Mouse (Mus musculus): ENCODE data around the gene Cntfr. TPM values are rescaled to one million over a fixed set of nuclear protein-coding genes. Genes with fewer than 3 reads are reported as not detected.
"Not testable (repeated sequence)": the region's sequence is repeated elsewhere in the genome, so short reads cannot be mapped to it uniquely, and the experiment has no call there.

Cntfr gene
- polyA plus RNA-seq (2012; rRNA removed) (0.75 and 0.88 TPM in 2 replicates), polyA plus RNA-seq (2014; fragmentation: Nextera tagmentation; extraction: Ambion mirVana) (0.17 and 0.32 TPM in 2 replicates)

GRCm38 (mm10) chr4:41696930-41697841 lies at the start of gene Cntfr:
Gene Cntfr, minus strand, starts transcription at chr4:41697089.
- H3K4me2 ChIP-seq (ENCODE audit: low read depth); H3K36me3 ChIP-seq (replicated peaks; ENCODE audit: control insufficient read depth, insufficient read depth, low read depth); H3K9ac ChIP-seq (replicated peaks); H3K27me3 ChIP-seq (ENCODE audit: control insufficient read depth, insufficient read depth, low read length); ATAC-seq (ENCODE audit: insufficient read depth); H3K4me1 ChIP-seq (replicated peaks; ENCODE audit: control insufficient read depth in 2 of 2, insufficient read depth in 2 of 2, low read length in 1 of 2); H3K27ac ChIP-seq; H3K4me3 ChIP-seq (ENCODE audit: insufficient read depth in 1 of 2, low read depth in 2 of 2, low read length in 2 of 2); H3K9me3 ChIP-seq (ENCODE audit: control insufficient read depth, low read length): not testable (repeated sequence)
- peak; percentile 81 for TF ChIP-seq CTCF (IDR thresholded peaks at IDR 0.05; ENCODE audit: low read depth)
- 9% methylated on average over 31 of the region's 40 CpGs for WGBS (ENCODE audit: insufficient replicate concordance)
- peak in 1 of 3 experiments; percentile 20 for DNase-seq (ENCODE audit: low read depth in 3 of 3, low spot score in 3 of 3)

GRCm38 (mm10) chr4:41745021-41745420 lies 48.1 kb upstream of the Cntfr start:
- no peak overlapping the region for H3K4me2 ChIP-seq (ENCODE audit: low read depth)
- no peak for DNase-seq (ENCODE audit: low read depth in 3 of 3, low spot score in 3 of 3)
- H3K9me3 ChIP-seq (ENCODE audit: control insufficient read depth, low read length) = no peaks in the 10 kb centered on the region
- H3K27me3 ChIP-seq (ENCODE audit: control insufficient read depth, insufficient read depth, low read length) = no peaks in the 10 kb centered on the region
- no peak for TF ChIP-seq CTCF (IDR thresholded peaks at IDR 0.05; ENCODE audit: low read depth)
- TF ChIP-seq EP300 (IDR thresholded peaks at IDR 0.05; ENCODE audit: low read depth) = no peak
- 58% methylated on average over 1 of the region's 1 CpGs for WGBS (ENCODE audit: insufficient replicate concordance)
- no peak for ATAC-seq (ENCODE audit: insufficient read depth)
- H3K4me1 ChIP-seq (replicated peaks; ENCODE audit: control insufficient read depth in 2 of 2, insufficient read depth in 2 of 2, low read length in 1 of 2) = peaks cover 0 to 9% of the 10 kb centered on the region in 2 experiments; a peak in 3 of 4 replicates
- no peak overlapping the region for H3K9ac ChIP-seq (replicated peaks)
- no peak overlapping the region for H3K27ac ChIP-seq
- no peak overlapping the region for H3K4me3 ChIP-seq (ENCODE audit: insufficient read depth in 1 of 2, low read depth in 2 of 2, low read length in 2 of 2)
- no peaks in the 10 kb centered on the region for H3K36me3 ChIP-seq (replicated peaks; ENCODE audit: control insufficient read depth, insufficient read depth, low read depth)

GRCm38 (mm10) chr4:41744131-41744530 lies 47.2 kb upstream of the Cntfr start:
- Histone ChIP-seq H3K4me3 (ENCODE audit: insufficient read depth in 1 of 2, low read depth in 2 of 2, low read length in 2 of 2) (no peak overlapping the region), H3K9ac (replicated peaks) (no peak overlapping the region), H3K36me3 (replicated peaks; ENCODE audit: control insufficient read depth, insufficient read depth, low read depth) (no peaks in the 10 kb centered on the region), H3K27me3 (ENCODE audit: control insufficient read depth, insufficient read depth, low read length) (no peaks in the 10 kb centered on the region), H3K27ac (no peak overlapping the region), H3K4me2 (ENCODE audit: low read depth) (no peak overlapping the region), H3K4me1 (replicated peaks; ENCODE audit: control insufficient read depth in 2 of 2, insufficient read depth in 2 of 2, low read length in 1 of 2) (peaks cover 0 to 15% of the 10 kb centered on the region in 2 experiments; a peak in 3 of 4 replicates), H3K9me3 (ENCODE audit: control insufficient read depth, low read length) (no peaks in the 10 kb centered on the region)
- WGBS (ENCODE audit: insufficient replicate concordance) = 46% methylated on average over 2 of the region's 2 CpGs
- TF ChIP-seq EP300 (IDR thresholded peaks at IDR 0.05; ENCODE audit: low read depth) (no peak), CTCF (IDR thresholded peaks at IDR 0.05; ENCODE audit: low read depth) (no peak)
- ATAC-seq (ENCODE audit: insufficient read depth) (no peak), DNase-seq (ENCODE audit: low read depth in 3 of 3, low spot score in 3 of 3) (no peak)

- Histone ChIP-seq H3K4me2 (ENCODE audit: low read depth) (peak overlapping the region; percentile 79), H3K36me3 (replicated peaks; ENCODE audit: control insufficient read depth, insufficient read depth, low read depth) (no peaks in the 10 kb centered on the region; the same call in 1 of the 2 replicates), H3K27me3 (ENCODE audit: control insufficient read depth, insufficient read depth, low read length) (no peaks in the 10 kb centered on the region), H3K9ac (replicated peaks) (peak overlapping the region; percentile 47), H3K9me3 (ENCODE audit: control insufficient read depth, low read length) (no peaks in the 10 kb centered on the region), H3K4me3 (ENCODE audit: insufficient read depth in 1 of 2, low read depth in 2 of 2, low read length in 2 of 2) (peak overlapping the region; percentile 60 to 61), H3K27ac (no peak overlapping the region), H3K4me1 (replicated peaks; ENCODE audit: control insufficient read depth in 2 of 2, insufficient read depth in 2 of 2, low read length in 1 of 2) (peaks cover 0 to 15% of the 10 kb centered on the region in 2 experiments; a peak in 3 of 4 replicates)
- under 1% methylated on average over 27 of the region's 27 CpGs for WGBS (ENCODE audit: insufficient replicate concordance)
- ATAC-seq (ENCODE audit: insufficient read depth) (peak; percentile 95), DNase-seq (ENCODE audit: low read depth in 3 of 3, low spot score in 3 of 3) (peak; percentile 84 to 86 (median 84))
- TF ChIP-seq CTCF (IDR thresholded peaks at IDR 0.05; ENCODE audit: low read depth) (peak; percentile 37; the same call in 1 of the 2 replicates), EP300 (IDR thresholded peaks at IDR 0.05; ENCODE audit: low read depth) (no peak)
These were observed 44.3 kb upstream of the Cntfr start for GRCm38 (mm10) chr4:41741158-41741560.
